Mouse (Mus musculus): ENCODE data around the gene Srsf2.
"Not testable (repeated sequence)": the region's sequence is repeated elsewhere in the genome, so short reads cannot be mapped to it uniquely, and the experiment has no call there.

Gene Srsf2

DNA sequence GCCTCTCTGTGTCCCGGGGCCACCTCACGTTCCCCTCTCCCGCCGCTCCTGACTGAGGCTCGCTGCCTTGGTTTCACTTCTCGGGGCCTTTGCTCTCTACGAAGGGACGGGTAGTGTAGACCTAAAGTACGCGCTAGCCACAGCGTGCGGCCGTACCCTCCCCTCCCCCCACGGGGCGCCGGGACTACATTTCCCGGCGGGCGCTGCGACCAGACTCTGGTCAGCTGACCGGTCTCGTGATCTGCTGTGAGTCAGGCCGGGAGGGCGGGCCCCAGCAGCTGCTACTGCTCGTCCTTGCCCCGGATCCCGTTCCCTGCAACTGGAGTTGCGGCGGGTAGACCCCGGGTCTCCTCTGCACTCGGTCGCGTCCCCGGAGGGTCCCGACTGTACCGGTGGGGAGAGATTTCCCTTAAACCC, 626 bp upstream of the Srsf2 start:
- DNase-seq (ENCODE audit: low spot score): peak; percentile 97

DNA sequence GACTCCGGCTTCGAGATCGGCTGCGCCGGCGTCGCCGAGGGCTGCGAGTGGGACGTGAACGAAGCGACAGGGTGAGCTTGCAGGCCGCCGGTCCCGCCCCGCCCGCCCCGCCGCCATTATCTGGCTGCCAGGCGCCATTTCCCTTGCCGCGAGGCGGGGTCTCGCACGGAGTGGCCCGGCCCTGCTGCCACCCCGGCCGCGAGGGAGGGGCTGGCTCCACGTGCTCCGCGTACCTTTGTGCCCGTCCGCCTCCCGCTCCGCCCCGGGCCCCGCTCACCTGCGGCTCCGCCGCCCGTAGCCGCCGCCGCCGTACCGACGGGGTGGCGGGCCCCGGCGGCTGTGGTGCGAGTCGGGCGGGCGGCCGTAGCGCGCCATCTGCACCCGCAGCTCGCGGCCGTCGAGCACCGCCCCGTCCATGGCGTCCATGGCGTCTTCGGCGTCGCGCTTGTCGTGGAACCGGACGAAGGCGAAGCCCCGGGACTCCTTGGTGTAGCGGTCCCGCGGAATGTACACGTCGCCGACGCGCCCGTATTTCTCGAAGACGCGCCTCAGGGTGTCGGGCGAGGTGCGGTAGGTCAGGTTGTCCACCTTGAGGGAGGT, 503 bp downstream of the Srsf2 start, which contains the start of gene Mfsd11:
TSS of gene Mfsd11 (plus strand) at position 150 of the 600 bp plus-strand sequence.
- DNase-seq (ENCODE audit: low spot score): peak; percentile 88

DNA sequence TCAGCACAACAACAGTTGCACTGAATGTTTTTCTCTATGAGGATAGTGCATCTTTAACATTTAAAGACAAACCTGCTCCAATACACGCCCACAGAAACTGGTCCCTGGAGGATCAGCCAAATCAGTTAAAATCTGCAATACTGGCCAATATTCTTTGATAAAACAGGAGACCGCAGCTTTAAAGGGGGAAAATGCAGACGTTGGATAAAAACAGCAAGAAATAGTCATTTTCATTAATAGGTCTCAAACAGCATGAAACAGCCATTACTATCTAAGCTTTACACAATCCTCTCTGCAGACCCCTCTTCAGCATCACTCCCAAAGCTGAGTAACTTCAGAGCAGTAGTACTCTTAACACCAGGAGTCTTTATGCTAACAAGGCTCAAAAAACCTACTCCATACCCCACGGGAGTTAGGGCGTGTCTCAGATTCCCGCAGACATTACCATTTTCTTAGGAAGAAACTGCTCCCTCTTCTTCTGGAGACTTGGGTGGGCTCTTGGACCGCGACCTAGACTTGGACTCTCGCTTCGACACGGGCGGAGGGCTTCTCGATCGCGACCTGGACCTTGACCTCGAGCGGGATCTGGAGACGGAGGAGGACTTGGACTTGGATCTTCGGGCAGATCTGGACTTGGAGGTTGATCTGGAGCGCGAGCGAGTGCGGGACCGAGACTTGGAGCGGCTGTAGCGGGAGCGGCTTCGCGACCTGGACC, 1.2 kb downstream of the Srsf2 start:
- DNase-seq (ENCODE audit: low spot score): no peak

DNA sequence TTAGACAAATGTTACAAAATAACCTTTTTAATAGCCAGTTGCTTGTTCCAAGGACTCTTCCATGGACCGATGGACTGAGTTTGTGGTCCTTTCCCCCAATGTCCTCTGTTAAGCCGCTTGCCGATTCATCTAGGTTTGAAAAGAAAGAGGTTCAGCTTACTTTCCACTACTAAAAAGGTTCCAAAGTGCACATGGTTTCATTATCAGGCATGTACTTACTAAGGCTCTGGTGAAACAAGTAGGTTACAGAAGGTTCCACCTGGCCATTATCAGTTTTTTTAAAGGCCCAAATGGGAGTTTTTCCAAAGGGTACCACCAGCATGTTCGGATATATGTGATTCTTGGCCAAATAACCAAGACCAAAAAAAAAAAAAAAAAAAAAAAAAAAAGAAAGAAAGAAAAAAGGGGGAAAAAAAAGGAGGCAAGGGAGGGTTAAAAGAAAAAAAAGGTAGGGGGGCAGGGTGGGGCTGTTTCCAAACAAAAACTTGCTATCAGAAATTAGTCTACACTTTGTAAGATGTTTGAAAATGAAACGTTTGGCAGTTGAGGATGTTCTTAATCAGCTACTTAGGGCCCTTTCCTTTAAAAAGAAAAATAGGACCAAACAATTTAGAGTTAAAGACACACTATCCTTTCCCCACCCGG, 1.9 kb downstream of the Srsf2 start:
- DNase-seq (ENCODE audit: low spot score): no peak

DNA sequence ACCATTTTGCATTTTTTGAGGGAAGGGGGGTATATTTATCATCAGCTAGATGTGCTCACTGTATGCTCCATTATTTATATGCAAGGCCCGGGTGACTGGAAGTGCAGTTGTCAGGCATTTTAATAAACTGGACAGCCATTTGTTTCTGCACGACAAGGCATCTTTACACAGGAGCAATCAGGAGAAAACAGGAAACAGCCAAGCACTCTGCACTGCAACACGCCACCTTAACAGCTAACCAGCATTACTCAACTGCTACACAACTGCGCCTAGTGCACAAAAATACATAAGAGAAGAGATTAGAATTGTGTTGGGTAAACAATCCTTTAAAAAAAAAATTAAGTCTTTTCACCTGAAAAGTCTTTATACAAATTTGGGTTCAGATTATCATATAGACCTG, 2.8 kb downstream of the Srsf2 start:
- DNase-seq (ENCODE audit: low spot score): no peak

DNA sequence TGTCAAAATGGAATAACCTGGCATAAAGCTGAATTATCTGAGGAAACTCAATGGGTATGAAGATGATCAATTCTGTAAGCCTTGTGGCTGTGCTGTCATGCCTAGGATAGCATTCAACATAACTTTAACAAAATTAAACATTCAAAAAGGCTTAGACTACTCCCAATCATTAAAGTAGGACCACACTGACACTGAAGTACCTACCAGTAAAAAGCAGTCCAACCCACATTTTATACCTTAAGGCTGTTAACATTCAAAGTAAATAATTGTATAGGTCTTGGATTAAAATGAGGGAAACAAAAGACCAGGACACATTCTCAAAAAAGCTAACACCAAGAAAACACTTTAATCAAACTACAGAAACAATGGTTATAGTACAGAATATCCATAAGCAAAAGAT, 3.3 kb downstream of the Srsf2 start:
- no peak for DNase-seq (ENCODE audit: low spot score)

DNA sequence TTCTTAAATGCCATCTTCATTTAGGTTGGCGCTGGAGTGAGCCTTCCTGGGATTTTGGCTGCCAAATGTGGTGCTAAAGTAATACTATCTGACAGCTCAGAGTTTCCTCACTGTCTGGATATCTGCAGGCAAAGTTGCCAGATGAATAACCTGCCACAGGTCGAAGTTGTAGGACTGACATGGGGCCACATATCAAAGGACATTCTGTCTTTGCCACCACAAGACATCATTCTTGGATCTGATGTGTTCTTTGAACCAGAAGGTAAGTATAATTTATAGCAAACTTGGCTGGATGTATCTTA, 4.1 kb downstream of the Srsf2 start:
- not testable (repeated sequence) for DNase-seq (ENCODE audit: low spot score)

DNA sequence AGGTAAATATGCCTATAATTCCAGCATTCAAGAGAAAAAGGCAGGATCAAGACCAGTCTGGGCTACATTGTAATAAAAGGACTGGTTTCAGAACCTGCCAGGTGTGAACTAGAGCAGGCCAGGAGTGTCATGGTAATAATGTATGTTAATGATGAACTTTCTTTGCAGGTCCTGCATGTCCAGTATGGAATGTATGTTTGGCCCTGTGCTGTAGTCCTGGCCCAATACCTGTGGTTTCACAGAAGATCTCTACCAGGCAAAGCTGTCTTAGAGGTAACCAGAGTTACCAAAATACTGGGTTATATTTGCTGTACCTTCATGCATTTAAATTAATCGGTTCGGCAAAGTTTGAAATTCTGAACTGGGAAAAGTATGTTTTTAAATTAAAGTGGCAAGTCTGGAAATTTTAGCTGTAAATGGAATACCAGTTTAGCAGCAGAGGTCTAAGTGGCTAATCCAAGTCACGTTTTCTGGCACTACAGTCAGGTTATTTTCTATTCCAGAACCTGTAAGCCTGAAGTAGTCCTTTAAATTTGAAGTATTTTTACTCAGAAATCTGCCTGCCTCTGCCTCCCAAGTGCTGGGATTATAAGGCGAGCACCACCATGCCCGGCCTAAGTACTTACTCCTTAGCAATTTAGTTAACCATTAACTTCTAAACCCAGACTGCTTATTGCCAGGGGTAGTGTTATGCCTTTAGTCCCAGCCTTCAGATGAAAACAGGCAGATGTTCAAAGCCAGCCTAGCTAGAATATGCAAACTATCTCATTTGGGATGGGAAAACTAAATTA, 4.6 kb downstream of the Srsf2 start:
- no peak for DNase-seq (ENCODE audit: low spot score)

DNA sequence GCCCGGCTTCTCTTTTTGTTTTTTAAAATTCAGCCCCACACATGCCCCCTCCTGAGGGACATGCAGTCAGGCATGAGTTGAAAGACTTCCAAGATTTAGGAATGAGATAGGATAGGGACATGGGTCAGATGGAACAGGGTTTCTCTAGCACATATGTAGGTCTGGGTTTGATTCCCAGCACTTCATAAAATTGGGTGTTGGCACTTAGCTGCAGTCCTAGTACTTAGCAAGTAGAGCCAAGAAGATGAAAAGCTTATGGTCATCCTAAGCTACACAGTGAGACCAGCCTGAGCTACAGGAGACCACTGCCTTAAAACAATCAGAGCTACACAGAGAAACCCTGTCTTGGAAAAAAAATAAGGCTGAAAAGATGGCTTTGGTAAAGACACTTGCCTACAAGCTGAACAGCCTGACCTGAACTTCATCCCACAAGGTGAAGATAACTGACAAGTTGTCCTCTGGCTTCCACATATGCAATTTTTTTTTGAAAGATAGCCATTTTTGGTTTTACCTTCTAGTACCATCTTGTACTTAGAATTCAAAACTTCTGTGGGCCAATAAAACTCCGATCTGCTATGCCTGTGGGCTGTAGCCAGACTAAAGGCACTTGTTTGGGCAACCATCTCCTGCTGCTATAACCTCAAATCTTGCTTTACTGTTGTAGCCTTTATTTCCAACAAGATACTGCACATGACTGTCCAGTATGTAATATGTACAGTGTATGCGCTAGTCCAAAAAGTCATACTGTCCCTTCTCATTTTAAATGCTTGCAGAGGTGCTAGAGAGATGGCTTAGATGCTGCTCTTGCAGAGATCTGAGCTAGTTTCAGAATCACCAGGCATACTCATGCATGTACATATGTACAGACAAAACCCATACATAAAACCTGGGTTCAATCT, 5.5 kb downstream of the Srsf2 start:
- DNase-seq (ENCODE audit: low spot score): no peak

DNA sequence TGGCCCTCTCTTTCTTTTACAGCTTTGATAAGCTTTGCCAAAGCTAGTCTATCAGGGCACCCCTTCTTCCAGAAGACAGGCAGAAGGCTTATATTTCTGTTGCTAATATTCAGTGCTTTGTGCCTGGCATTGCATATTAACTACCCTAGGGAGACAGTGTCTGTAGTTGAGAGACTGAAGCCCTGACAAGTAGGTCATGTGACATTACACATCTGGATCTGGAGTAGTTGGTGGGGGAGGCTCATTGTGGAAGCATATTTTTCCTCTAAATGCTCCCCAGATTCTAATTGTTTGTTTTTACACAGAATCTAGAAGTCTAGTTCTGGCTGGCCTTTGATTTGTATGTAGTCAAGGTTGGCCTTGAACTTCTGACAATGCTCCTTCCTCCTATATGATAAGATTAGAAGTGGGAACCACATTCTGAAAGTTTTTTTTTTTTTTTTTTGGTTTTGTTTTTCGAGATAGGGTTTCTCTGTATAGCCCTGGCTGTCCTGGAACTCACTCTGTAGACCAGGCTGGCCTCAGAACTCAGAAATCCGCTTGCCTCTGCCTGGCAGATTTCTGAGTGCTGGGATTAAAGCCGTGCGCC, 6.2 kb downstream of the Srsf2 start:
- no peak for DNase-seq (ENCODE audit: low spot score)

DNA sequence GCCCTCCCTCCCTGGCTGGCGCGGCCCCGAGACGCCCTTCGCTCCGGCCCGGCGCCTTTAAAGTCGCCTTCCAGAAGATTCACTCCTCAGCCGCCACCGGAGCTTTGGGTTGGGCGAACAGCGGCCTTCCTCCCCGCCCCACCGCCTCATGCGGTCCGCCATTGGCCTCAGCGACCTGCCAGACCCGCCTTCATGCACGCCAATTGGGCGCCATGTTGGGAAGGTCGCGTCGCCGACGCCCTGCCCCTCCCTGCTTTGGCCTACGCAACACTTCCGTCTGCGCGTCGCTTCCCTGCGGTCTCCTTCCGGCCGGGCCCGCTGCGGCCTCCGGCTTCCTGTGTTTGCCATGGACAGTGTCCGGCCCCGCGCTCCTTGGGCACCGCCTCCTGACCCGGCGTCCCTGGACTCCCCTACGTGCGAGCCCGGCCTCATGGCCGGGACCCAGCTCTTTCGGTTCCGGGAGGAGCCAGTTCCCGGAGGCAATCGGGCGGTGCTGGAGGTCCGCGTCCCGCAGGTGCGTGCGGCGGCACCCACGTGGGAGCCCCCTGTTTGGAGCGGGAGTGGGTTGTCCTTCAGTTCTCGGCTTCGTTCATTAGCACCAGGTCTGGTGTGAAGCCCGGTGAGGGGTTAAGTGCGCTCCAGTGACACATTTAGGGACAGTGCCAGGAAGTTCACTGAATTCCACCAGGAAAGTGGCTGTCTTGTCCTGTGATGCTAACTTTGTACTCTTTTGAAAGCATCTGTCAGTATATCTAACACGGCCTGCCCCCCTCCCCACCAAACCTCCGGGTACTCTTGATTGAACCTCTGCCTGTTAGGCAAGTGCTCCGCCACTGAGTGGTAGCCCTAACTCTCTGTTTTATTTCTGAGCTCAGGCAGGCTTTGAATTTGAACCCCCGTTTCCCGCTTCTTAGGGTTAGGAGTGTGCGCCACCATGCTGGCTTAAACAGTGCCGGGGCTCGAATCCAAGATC, 9.3 kb downstream of the Srsf2 start, which contains the start of the genes Mettl23 and Jmjd6:
TSS of gene Mettl23 (plus strand) at position 18 of the 973 bp plus-strand sequence.
TSS of gene Jmjd6 (minus strand) at position 189 of the 973 bp plus-strand sequence.
- DNase-seq (ENCODE audit: low spot score): peak; percentile 99

DNA sequence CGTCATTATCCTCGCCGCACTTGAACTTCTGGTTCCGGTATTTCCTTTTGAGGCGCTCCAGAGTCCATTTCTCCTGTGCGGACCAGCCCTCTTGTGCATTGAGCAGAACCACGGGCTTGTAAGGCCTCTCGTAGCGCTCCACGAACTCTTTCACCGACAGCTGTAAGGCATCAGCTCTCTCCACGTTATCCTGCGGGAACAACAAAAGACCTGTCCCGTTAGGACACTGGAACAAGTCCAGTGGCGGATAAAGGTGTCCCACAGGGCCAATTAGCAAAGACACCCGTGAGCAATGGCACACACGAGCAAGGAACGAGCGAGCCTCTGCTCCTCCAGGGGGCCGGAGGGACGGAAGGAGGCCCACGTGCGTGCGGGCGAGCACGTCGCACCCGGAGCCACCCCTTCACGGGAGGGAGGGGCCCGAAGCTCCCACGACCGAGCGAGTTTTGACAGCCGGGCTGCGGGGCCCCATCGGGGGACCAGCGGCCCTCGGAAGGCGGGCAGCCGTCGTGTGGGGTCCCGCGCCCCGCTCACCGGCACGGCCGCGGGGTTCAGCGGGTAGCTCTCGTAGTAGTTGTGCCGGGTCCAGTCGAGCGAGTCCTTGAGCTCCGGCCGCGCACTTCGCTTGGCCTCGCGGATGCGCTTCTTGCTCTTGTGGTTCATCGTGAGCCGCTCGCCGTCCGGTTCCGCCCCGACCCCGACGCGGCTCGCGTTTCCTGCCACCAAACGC, 10.2 kb downstream of the Srsf2 start:
- DNase-seq (ENCODE audit: low spot score): peak; percentile 67

DNA sequence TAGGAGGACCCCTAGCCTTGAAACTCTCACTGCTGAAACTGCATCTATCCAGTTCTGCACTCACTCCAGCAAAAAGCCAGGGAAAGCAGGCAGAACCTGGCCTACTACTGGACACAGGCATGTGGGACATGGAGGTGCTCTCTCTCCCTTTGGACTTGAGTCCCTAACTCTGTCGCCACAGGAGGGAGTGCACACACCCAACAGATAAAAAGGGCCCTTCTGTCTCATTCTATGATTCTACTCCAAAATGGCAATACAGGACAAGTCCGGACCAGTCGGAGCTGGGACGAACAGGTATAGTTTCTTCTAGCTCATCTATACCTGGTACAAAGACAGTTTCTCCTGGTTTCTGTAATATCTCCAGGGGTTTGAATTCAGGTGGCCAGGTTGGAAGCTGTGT, 12.1 kb downstream of the Srsf2 start:
- no peak for DNase-seq (ENCODE audit: low spot score)

DNA sequence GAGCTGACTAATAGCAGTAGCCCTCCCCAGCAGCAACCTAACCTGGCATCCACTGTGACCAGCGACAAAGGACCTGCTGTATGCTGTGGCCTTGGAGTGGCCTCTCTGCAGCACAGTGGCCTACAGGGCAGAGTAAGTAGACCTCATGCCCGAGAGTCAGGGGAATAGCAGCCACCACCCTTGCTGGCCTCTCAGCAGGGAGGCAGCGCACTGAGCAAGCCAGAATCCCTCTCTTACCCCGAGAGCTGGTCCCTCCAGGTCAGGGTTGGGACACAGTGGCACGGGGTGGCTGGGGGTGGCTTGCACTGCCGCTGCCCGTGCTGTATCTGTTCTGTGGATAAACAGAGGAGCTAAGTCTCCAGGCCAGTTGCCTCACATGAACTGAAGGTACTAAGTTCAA, 13.3 kb downstream of the Srsf2 start:
- DNase-seq (ENCODE audit: low spot score): no peak

DNA sequence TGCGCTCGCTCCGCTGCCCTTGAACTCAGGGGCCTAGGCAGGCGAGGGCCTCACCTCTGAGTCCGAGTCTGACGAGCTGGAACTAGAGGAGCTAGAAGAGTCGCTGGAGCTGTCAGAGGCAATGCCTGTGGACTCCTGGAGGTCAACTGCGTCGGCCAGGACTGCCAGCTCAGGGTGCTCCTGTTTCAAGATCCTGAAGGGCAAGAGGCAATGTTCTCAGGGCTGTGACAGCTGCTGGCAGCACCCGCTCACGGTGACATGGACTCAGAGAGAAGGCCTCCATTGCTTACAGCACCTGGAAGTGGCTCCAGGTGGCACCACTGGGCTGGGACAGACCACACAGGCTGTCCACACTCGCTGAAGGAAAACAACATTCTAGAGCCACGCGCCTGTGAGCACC, 14.0 kb downstream of the Srsf2 start:
- DNase-seq (ENCODE audit: low spot score): no peak

DNA sequence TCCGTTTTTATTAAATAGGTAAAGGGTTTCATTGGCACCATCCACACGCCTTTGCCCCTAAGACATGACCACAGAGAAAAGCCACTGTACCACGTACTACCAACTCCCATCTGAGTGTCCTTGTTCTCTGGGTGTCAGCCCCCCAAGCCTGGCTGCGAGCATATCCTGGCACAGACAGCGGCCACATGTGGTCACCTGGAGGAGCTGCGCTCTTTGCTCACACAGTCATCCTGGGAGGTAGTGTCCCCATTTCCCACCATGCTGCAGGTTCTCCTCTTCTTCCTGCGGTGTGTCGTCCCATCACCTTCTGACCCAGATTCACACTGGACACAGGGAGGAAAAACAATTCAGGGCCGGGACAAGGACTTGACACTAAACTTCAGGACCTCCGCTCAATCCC, 15.5 kb downstream of the Srsf2 start:
- DNase-seq (ENCODE audit: low spot score): no peak

DNA sequence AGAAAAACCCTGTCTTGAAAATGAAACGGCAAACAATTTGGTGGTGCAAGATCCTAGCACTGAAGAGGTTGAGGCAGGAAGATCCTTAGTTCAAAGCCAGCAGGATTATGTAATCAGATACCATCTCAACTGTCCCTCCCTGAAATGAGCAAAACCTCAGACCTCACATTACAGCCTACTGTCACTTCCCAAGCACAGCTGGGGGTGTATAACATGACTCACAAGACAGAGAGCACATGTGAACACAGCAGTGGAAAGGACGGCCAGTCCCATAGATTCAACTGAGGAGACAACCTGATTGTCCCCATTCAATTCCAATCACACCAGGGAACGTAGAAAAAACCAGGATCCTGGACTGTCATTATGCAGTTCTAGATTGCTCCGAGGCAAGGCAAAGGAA, 16.6 kb downstream of the Srsf2 start:
- DNase-seq (ENCODE audit: low spot score): no peak

DNA sequence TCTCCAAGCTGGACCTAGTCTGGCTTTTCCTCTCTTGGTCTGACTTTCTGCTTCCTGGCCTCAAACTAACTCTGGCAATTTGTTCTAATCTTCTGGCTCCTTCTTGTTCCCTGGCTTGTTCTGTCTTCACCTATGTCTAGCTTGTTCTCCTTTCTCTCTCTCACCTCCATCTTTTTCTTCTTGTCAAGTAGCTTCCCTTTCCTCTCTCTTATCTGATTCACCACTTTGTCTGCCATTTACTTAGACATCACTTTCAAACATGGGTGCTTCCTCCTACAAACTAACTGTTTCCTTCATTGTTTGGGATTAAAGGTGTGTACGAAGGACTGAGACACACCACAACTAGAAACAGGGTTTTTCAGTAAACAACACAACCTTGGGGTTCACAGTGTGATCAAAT, 17.9 kb downstream of the Srsf2 start:
- no peak for DNase-seq (ENCODE audit: low spot score)

DNA sequence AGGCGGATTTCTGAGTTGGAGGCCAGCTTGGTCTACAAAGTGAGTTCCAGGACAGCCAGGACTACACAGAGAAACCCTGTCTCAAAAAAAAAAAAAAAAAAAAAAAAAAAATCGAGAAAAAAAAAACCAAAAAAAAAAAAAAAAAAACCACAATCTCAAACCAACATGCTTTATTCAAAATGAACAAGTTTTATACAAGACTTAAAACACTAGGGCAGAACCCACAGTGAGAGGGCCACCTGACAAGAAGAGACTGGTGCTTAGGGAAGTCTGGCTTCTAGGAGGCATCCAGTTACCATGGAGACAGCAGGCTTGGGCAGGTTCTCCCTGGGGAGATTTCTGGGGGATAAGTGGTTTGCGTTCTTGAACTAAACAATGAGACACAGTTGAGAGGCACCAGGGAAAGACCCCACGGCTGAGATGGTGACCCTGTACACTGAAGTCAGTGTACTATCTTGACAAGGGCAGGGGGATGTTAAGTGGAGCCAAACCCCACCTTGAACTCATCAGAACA, 20.7 kb downstream of the Srsf2 start:
- no peak for DNase-seq (ENCODE audit: low spot score)

Measured in lung, postnatal 25 days (tissue).